Mouse (Mus musculus): ENCODE results near the gene Gstt3. TPM values are rescaled to one million over a fixed set of nuclear protein-coding genes. Genes with fewer than 3 reads are reported as not detected.
A peak's percentile ranks its signal among the peaks of the same experiment; 100 is the strongest.

The Gstt3 gene
- polyA plus RNA-seq, 1 experiment from 2014 or later, result 16.3 TPM

- Histone ChIP-seq H3K27ac (ENCODE audit: low read length) (peak overlapping the region; percentile 77), H3K4me3 (ENCODE audit: low read depth, low read length) (no peak overlapping the region)
- peak; percentile 49; the same call in 1 of the 2 replicates for ATAC-seq (ENCODE audit: low read depth)
These were observed 8.0 kb upstream of the Gstt3 start for GRCm38 (mm10) chr10:75789081-75789735.

GRCm38 (mm10) chr10:75788277-75788676, 7.1 kb upstream of the Gstt3 start:
- H3K4me3 ChIP-seq (ENCODE audit: low read depth, low read length), result no peak overlapping the region
- no peak overlapping the region for H3K4me2 ChIP-seq (ENCODE audit: low read depth, low read length)
- WGBS (ENCODE audit: insufficient replicate concordance), result 81% methylated on average over 8 of the region's 8 CpGs
- H3K4me1 ChIP-seq (ENCODE audit: control insufficient read depth, low read depth, low read length), result no peaks in the 10 kb centered on the region; the same call in none of the 2 replicates
- H3K36me3 ChIP-seq (ENCODE audit: control insufficient read depth, insufficient read depth), result no peaks in the 10 kb centered on the region
- no peak for ATAC-seq (ENCODE audit: low read depth)
- H3K9me3 ChIP-seq (replicated peaks; ENCODE audit: control insufficient read depth, low read length), result no peaks in the 10 kb centered on the region
- no peak overlapping the region for H3K27ac ChIP-seq (ENCODE audit: low read length)
- no peaks in the 10 kb centered on the region for H3K27me3 ChIP-seq (ENCODE audit: control insufficient read depth, insufficient read depth, low read depth, low read length)
- no peak overlapping the region for H3K9ac ChIP-seq (ENCODE audit: low read depth, low read length)

More at GRCm38 (mm10) chr10:75789081-75789735, 8.0 kb upstream of the Gstt3 start:
- H3K9ac ChIP-seq (ENCODE audit: low read depth, low read length), result no peak overlapping the region
- WGBS (ENCODE audit: insufficient replicate concordance), result 50% methylated on average over 6 of the region's 6 CpGs
- H3K27me3 ChIP-seq (ENCODE audit: control insufficient read depth, insufficient read depth, low read depth, low read length), result no peaks in the 10 kb centered on the region
- H3K4me1 ChIP-seq (ENCODE audit: control insufficient read depth, low read depth, low read length), result no peaks in the 10 kb centered on the region; the same call in none of the 2 replicates
- no peaks in the 10 kb centered on the region for H3K36me3 ChIP-seq (ENCODE audit: control insufficient read depth, insufficient read depth)
- H3K9me3 ChIP-seq (replicated peaks; ENCODE audit: control insufficient read depth, low read length), result no peaks in the 10 kb centered on the region
- no peak overlapping the region for H3K4me2 ChIP-seq (ENCODE audit: low read depth, low read length)

GRCm38 (mm10) chr10:75785442-75785841, 4.2 kb upstream of the Gstt3 start:
- no peak overlapping the region for H3K4me2 ChIP-seq (ENCODE audit: low read depth, low read length)
- 4% methylated on average over 1 of the region's 1 CpGs for WGBS (ENCODE audit: insufficient replicate concordance)
- ATAC-seq (ENCODE audit: low read depth), result no peak
- H3K4me3 ChIP-seq (ENCODE audit: low read depth, low read length), result no peak overlapping the region
- H3K4me1 ChIP-seq (ENCODE audit: control insufficient read depth, low read depth, low read length), result no peaks in the 10 kb centered on the region; the same call in none of the 2 replicates
- H3K36me3 ChIP-seq (ENCODE audit: control insufficient read depth, insufficient read depth), result no peaks in the 10 kb centered on the region
- H3K9me3 ChIP-seq (replicated peaks; ENCODE audit: control insufficient read depth, low read length), result no peaks in the 10 kb centered on the region
- H3K27ac ChIP-seq (ENCODE audit: low read length), result no peak overlapping the region
- peaks cover 16% of the 10 kb centered on the region for H3K27me3 ChIP-seq (ENCODE audit: control insufficient read depth, insufficient read depth, low read depth, low read length)
- H3K9ac ChIP-seq (ENCODE audit: low read depth, low read length), result no peak overlapping the region

GRCm38 (mm10) chr10:75779206-75780174, 1.7 kb downstream of the Gstt3 start:
- H3K4me3 ChIP-seq (ENCODE audit: low read depth, low read length), result peak overlapping the region; percentile 31
- peaks cover 33% of the 10 kb centered on the region for H3K27me3 ChIP-seq (ENCODE audit: control insufficient read depth, insufficient read depth, low read depth, low read length)
- no peaks in the 10 kb centered on the region for H3K36me3 ChIP-seq (ENCODE audit: control insufficient read depth, insufficient read depth)
- 33% methylated on average over 15 of the region's 15 CpGs for WGBS (ENCODE audit: insufficient replicate concordance)
- no peak overlapping the region for H3K9ac ChIP-seq (ENCODE audit: low read depth, low read length)
- H3K4me2 ChIP-seq (ENCODE audit: low read depth, low read length), result peak overlapping the region; percentile 60
- no peak overlapping the region for H3K27ac ChIP-seq (ENCODE audit: low read length)
- no peaks in the 10 kb centered on the region for H3K9me3 ChIP-seq (replicated peaks; ENCODE audit: control insufficient read depth, low read length)
- no peaks in the 10 kb centered on the region; the same call in 1 of the 2 replicates for H3K4me1 ChIP-seq (ENCODE audit: control insufficient read depth, low read depth, low read length)
- ATAC-seq (ENCODE audit: low read depth), result no peak

GRCm38 (mm10) chr10:75777885-75778284, 3.3 kb downstream of the Gstt3 start:
- Histone ChIP-seq H3K36me3 (ENCODE audit: control insufficient read depth, insufficient read depth) (no peaks in the 10 kb centered on the region), H3K9me3 (replicated peaks; ENCODE audit: control insufficient read depth, low read length) (no peaks in the 10 kb centered on the region), H3K27ac (ENCODE audit: low read length) (no peak overlapping the region), H3K4me3 (ENCODE audit: low read depth, low read length) (no peak overlapping the region), H3K9ac (ENCODE audit: low read depth, low read length) (no peak overlapping the region), H3K4me1 (ENCODE audit: control insufficient read depth, low read depth, low read length) (peaks cover 7% of the 10 kb centered on the region), H3K27me3 (ENCODE audit: control insufficient read depth, insufficient read depth, low read depth, low read length) (peaks cover 33% of the 10 kb centered on the region), H3K4me2 (ENCODE audit: low read depth, low read length) (no peak overlapping the region)
- 58% methylated on average over 2 of the region's 2 CpGs for WGBS (ENCODE audit: insufficient replicate concordance)
- ATAC-seq (ENCODE audit: low read depth), result no peak

- no peak overlapping the region for H3K4me3 ChIP-seq (ENCODE audit: low read depth, low read length)
- H3K9me3 ChIP-seq (replicated peaks; ENCODE audit: control insufficient read depth, low read length), result no peaks in the 10 kb centered on the region
- no peak overlapping the region for H3K27ac ChIP-seq (ENCODE audit: low read length)
- peaks cover 14% of the 10 kb centered on the region for H3K4me1 ChIP-seq (ENCODE audit: control insufficient read depth, low read depth, low read length)
- 65% methylated on average over 6 of the region's 6 CpGs for WGBS (ENCODE audit: insufficient replicate concordance)
- no peaks in the 10 kb centered on the region for H3K36me3 ChIP-seq (ENCODE audit: control insufficient read depth, insufficient read depth)
- H3K27me3 ChIP-seq (ENCODE audit: control insufficient read depth, insufficient read depth, low read depth, low read length), result peaks cover 28% of the 10 kb centered on the region
- no peak for ATAC-seq (ENCODE audit: low read depth)
- no peak overlapping the region for H3K9ac ChIP-seq (ENCODE audit: low read depth, low read length)
- no peak overlapping the region for H3K4me2 ChIP-seq (ENCODE audit: low read depth, low read length)
These were observed 4.7 kb downstream of the Gstt3 start for GRCm38 (mm10) chr10:75776562-75776961.

- no peak overlapping the region for H3K27ac ChIP-seq (ENCODE audit: low read length)
- H3K4me2 ChIP-seq (ENCODE audit: low read depth, low read length), result no peak overlapping the region
- ATAC-seq (ENCODE audit: low read depth), result no peak
- no peaks in the 10 kb centered on the region for H3K36me3 ChIP-seq (ENCODE audit: control insufficient read depth, insufficient read depth)
- no peak overlapping the region for H3K9ac ChIP-seq (ENCODE audit: low read depth, low read length)
- H3K4me3 ChIP-seq (ENCODE audit: low read depth, low read length), result no peak overlapping the region
- H3K27me3 ChIP-seq (ENCODE audit: control insufficient read depth, insufficient read depth, low read depth, low read length), result peaks cover 9% of the 10 kb centered on the region
- no peaks in the 10 kb centered on the region for H3K9me3 ChIP-seq (replicated peaks; ENCODE audit: control insufficient read depth, low read length)
- WGBS (ENCODE audit: insufficient replicate concordance), result 81% methylated on average over 9 of the region's 9 CpGs
- peaks cover 14% of the 10 kb centered on the region for H3K4me1 ChIP-seq (ENCODE audit: control insufficient read depth, low read depth, low read length)
These were observed 6.6 kb downstream of the Gstt3 start for GRCm38 (mm10) chr10:75774587-75774986.

DNA sequence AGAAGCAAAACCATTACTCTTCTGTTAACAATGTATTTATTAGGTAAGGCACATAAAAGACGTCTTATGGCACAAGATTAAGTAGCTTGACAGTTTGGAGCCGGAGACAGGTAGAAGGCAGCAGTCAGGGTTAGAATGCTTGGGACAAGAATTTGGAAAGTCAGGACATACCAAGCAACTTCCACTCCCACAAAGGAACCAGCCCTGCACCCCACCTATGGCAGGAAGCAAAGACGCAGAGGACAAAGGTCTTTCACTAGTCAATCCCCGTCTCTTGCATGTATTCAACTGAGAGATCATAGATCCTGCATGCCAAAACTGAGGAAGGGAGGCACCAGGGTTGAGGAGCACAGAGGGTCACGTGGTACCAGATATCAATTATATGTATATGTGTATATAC, 7.1 kb downstream of the Gstt3 start:
- Histone ChIP-seq H3K4me2 (ENCODE audit: low read depth, low read length) (no peak overlapping the region; the same call in 1 of the 2 replicates), H3K27me3 (ENCODE audit: control insufficient read depth, insufficient read depth, low read depth, low read length) (peaks cover 4% of the 10 kb centered on the region), H3K9ac (ENCODE audit: low read depth, low read length) (no peak overlapping the region), H3K27ac (ENCODE audit: low read length) (no peak overlapping the region), H3K4me1 (ENCODE audit: control insufficient read depth, low read depth, low read length) (peaks cover 14% of the 10 kb centered on the region), H3K36me3 (ENCODE audit: control insufficient read depth, insufficient read depth) (no peaks in the 10 kb centered on the region), H3K4me3 (ENCODE audit: low read depth, low read length) (no peak overlapping the region), H3K9me3 (replicated peaks; ENCODE audit: control insufficient read depth, low read length) (no peaks in the 10 kb centered on the region)
- ATAC-seq (ENCODE audit: low read depth), result no peak
- 75% methylated on average over 5 of the region's 5 CpGs for WGBS (ENCODE audit: insufficient replicate concordance)

All from liver, embryonic 16.5 days (tissue).